Mouse (Mus musculus): ENCODE measurements around the gene Kifc1. TPM values are rescaled to one million over a fixed set of nuclear protein-coding genes. Genes with fewer than 3 reads are reported as not detected.
A peak's percentile ranks its signal among the peaks of the same experiment; 100 is the strongest.
"Not testable (repeated sequence)": the region's sequence is repeated elsewhere in the genome, so short reads cannot be mapped to it uniquely, and the experiment has no call there.

The Kifc1 gene
- polyA plus RNA-seq, 1 experiment from 2014 or later = 6.6 TPM

GRCm38 (mm10) chr17:33915671-33916250 lies 25.3 kb upstream of the Kifc1 start, which contains the start of the genes Tapbp and Zbtb22:
Gene Tapbp, plus strand, starts transcription at chr17:33915899.
Gene Zbtb22, plus strand, starts transcription at chr17:33915904.
- Histone ChIP-seq H3K27me3 (ENCODE audit: low read depth, poor library complexity, severe bottlenecking) (peaks cover 7% of the 10 kb centered on the region; the same call in 1 of the 2 replicates), H3K9me3 (replicated peaks) (no peaks in the 10 kb centered on the region), H3K4me1 (peaks cover 50% of the 10 kb centered on the region), H3K27ac (peak within 1 kb of the TSS; percentile 94), H3K4me3 (peak within 1 kb of the TSS; percentile 72), H3K36me3 (peaks cover 64% of the 10 kb centered on the region)
- DNase-seq (ENCODE audit: low spot score) = peak; percentile 95
- under 1% methylated on average over 34 of the region's 34 CpGs for WGBS

GRCm38 (mm10) chr17:33914969-33915391 lies 24.5 kb upstream of the Kifc1 start:
- Histone ChIP-seq H3K4me3 (peak overlapping the region; percentile 72), H3K27me3 (ENCODE audit: low read depth, poor library complexity, severe bottlenecking) (peaks cover 7% of the 10 kb centered on the region; the same call in 1 of the 2 replicates), H3K4me1 (peaks cover 49% of the 10 kb centered on the region), H3K27ac (no peak overlapping the region), H3K36me3 (peaks cover 69% of the 10 kb centered on the region), H3K9me3 (replicated peaks) (no peaks in the 10 kb centered on the region)
- 80% methylated on average over 13 of the region's 13 CpGs for WGBS
- DNase-seq (ENCODE audit: low spot score) = no peak

GRCm38 (mm10) chr17:33913905-33914304 lies 23.4 kb upstream of the Kifc1 start:
- H3K27ac ChIP-seq = no peak overlapping the region
- H3K4me1 ChIP-seq = peaks cover 39% of the 10 kb centered on the region
- 95% methylated on average over 8 of the region's 8 CpGs for WGBS
- peaks cover 7% of the 10 kb centered on the region; the same call in 1 of the 2 replicates for H3K27me3 ChIP-seq (ENCODE audit: low read depth, poor library complexity, severe bottlenecking)
- peaks cover 69% of the 10 kb centered on the region for H3K36me3 ChIP-seq
- DNase-seq (ENCODE audit: low spot score) = no peak
- H3K4me3 ChIP-seq = 0 out of 2 replicates have a peak overlapping the region, but pooled peaks have one; percentile 12
- no peaks in the 10 kb centered on the region for H3K9me3 ChIP-seq (replicated peaks)

- 91% methylated on average over 10 of the region's 10 CpGs for WGBS
- H3K27ac ChIP-seq = no peak overlapping the region
- no peak for DNase-seq (ENCODE audit: low spot score)
- peaks cover 37% of the 10 kb centered on the region for H3K4me1 ChIP-seq
- H3K36me3 ChIP-seq = peaks cover 65% of the 10 kb centered on the region
- H3K9me3 ChIP-seq (replicated peaks) = no peaks in the 10 kb centered on the region
- H3K4me3 ChIP-seq = peak overlapping the region; percentile 12; the same call in 1 of the 2 replicates
- H3K27me3 ChIP-seq (ENCODE audit: low read depth, poor library complexity, severe bottlenecking) = 0 out of 2 replicates have a peak, but pooled peaks cover 1% of the 10 kb centered on the region
Observed at GRCm38 (mm10) chr17:33913264-33913663, 22.8 kb upstream of the Kifc1 start.

GRCm38 (mm10) chr17:33911813-33912414 lies 21.5 kb upstream of the Kifc1 start:
- H3K4me1 ChIP-seq = peaks cover 37% of the 10 kb centered on the region
- no peak for DNase-seq (ENCODE audit: low spot score)
- 91% methylated on average over 28 of the region's 28 CpGs for WGBS
- H3K27ac ChIP-seq = no peak overlapping the region
- peak overlapping the region; percentile 7; the same call in 1 of the 2 replicates for H3K4me3 ChIP-seq
- no peaks in the 10 kb centered on the region for H3K27me3 ChIP-seq (ENCODE audit: low read depth, poor library complexity, severe bottlenecking)
- no peaks in the 10 kb centered on the region for H3K9me3 ChIP-seq (replicated peaks)
- H3K36me3 ChIP-seq = peaks cover 52% of the 10 kb centered on the region

GRCm38 (mm10) chr17:33911052-33911812 lies 20.8 kb upstream of the Kifc1 start:
- Histone ChIP-seq H3K9me3 (replicated peaks) (no peaks in the 10 kb centered on the region), H3K4me3 (no peak overlapping the region), H3K27me3 (ENCODE audit: low read depth, poor library complexity, severe bottlenecking) (no peaks in the 10 kb centered on the region), H3K36me3 (peaks cover 50% of the 10 kb centered on the region), H3K4me1 (peaks cover 31% of the 10 kb centered on the region), H3K27ac (no peak overlapping the region)
- 94% methylated on average over 31 of the region's 31 CpGs for WGBS
- no peak for DNase-seq (ENCODE audit: low spot score)

- Histone ChIP-seq H3K27ac (peak overlapping the region; percentile 92; the same call in 1 of the 2 replicates), H3K27me3 (ENCODE audit: low read depth, poor library complexity, severe bottlenecking) (no peaks in the 10 kb centered on the region), H3K9me3 (replicated peaks) (no peaks in the 10 kb centered on the region), H3K36me3 (peaks cover 50% of the 10 kb centered on the region), H3K4me1 (peaks cover 31% of the 10 kb centered on the region), H3K4me3 (peak overlapping the region; percentile 87)
- WGBS = 56% methylated on average over 11 of the region's 11 CpGs
- DNase-seq (ENCODE audit: low spot score) = no peak
Observed at GRCm38 (mm10) chr17:33910346-33911051, 20.0 kb upstream of the Kifc1 start.

GRCm38 (mm10) chr17:33909869-33910250 lies 19.4 kb upstream of the Kifc1 start:
- peaks cover 46% of the 10 kb centered on the region for H3K36me3 ChIP-seq
- H3K4me3 ChIP-seq = peak overlapping the region; percentile 87
- H3K27me3 ChIP-seq (ENCODE audit: low read depth, poor library complexity, severe bottlenecking) = no peaks in the 10 kb centered on the region
- peak; percentile 50 for DNase-seq (ENCODE audit: low spot score)
- under 1% methylated on average over 14 of the region's 14 CpGs for WGBS
- peaks cover 29% of the 10 kb centered on the region for H3K4me1 ChIP-seq
- H3K9me3 ChIP-seq (replicated peaks) = no peaks in the 10 kb centered on the region
- peak overlapping the region; percentile 92 for H3K27ac ChIP-seq

GRCm38 (mm10) chr17:33909077-33909868 lies 18.8 kb upstream of the Kifc1 start, which contains the start of gene Daxx:
Gene Daxx, plus strand, starts transcription at chr17:33909414.
- peaks cover 28% of the 10 kb centered on the region for H3K4me1 ChIP-seq
- H3K36me3 ChIP-seq = peaks cover 40% of the 10 kb centered on the region

GRCm38 (mm10) chr17:33908331-33909076 lies 18.0 kb upstream of the Kifc1 start:
- H3K27ac ChIP-seq = peak overlapping the region; percentile 92
- no peak for DNase-seq (ENCODE audit: low spot score)
- H3K9me3 ChIP-seq (replicated peaks) = no peaks in the 10 kb centered on the region
- peaks cover 32% of the 10 kb centered on the region for H3K36me3 ChIP-seq
- no peaks in the 10 kb centered on the region for H3K27me3 ChIP-seq (ENCODE audit: low read depth, poor library complexity, severe bottlenecking)
- H3K4me3 ChIP-seq = peak overlapping the region; percentile 87
- peaks cover 28% of the 10 kb centered on the region for H3K4me1 ChIP-seq
- under 1% methylated on average over 44 of the region's 44 CpGs for WGBS

More at GRCm38 (mm10) chr17:33909077-33909868, 18.8 kb upstream of the Kifc1 start, which contains the start of gene Daxx:
- Histone ChIP-seq H3K9me3 (replicated peaks) (no peaks in the 10 kb centered on the region), H3K4me3 (peak within 1 kb of the TSS; percentile 87), H3K27ac (peak within 1 kb of the TSS; percentile 92), H3K27me3 (ENCODE audit: low read depth, poor library complexity, severe bottlenecking) (no peaks in the 10 kb centered on the region)
- WGBS = under 1% methylated on average over 68 of the region's 68 CpGs
- peak; percentile 99 for DNase-seq (ENCODE audit: low spot score)

GRCm38 (mm10) chr17:33904835-33905234 lies 14.4 kb upstream of the Kifc1 start, which contains the start of gene Platr17:
Gene Platr17, plus strand, starts transcription at chr17:33905135.
- H3K27me3 ChIP-seq (ENCODE audit: low read depth, poor library complexity, severe bottlenecking); H3K9me3 ChIP-seq (replicated peaks); H3K27ac ChIP-seq; H3K4me3 ChIP-seq; DNase-seq (ENCODE audit: low spot score); H3K36me3 ChIP-seq: not testable (repeated sequence)
- H3K4me1 ChIP-seq = peaks cover 15% of the 10 kb centered on the region
- 35% methylated on average over 3 of the region's 4 CpGs for whole genome bisulfite sequencing
